Mouse (Mus musculus) heart, postnatal 0 days (tissue): ENCODE results near the gene Ugt1a8. TPM values are rescaled to one million over a fixed set of nuclear protein-coding genes. Genes with fewer than 3 reads are reported as not detected.
"Not testable (repeated sequence)": the region's sequence is repeated elsewhere in the genome, so short reads cannot be mapped to it uniquely, and the experiment has no call there.

ENCODE experiments used
- ATAC-seq: fragments of 200-750 bp; cut with Nextera tagmentation; 2 replicates; pipeline ENCODE4 v1.8.0; 2017; ENCODE audit warnings: low read depth, moderate number of reproducible peaks, moderate library complexity; ENCODE audit not compliant: insufficient read depth
- DNase-seq: peaks from one replicate; pipeline ENCODE4 v3.0.0-alpha.2; 2016; ENCODE audit warnings: low spot score
- H3K27ac ChIP-seq: fragments of 300-500 bp; sonication (generic); 2 replicates; pipeline ENCODE4 v1.5.1; 2014; ENCODE audit warnings: low read depth, mild to moderate bottlenecking
- H3K27me3 ChIP-seq: fragments of 300-500 bp; sonication (generic); 2 replicates; pipeline ENCODE4 v1.6.1; 2014; ENCODE audit warnings: low read length, mixed read lengths; ENCODE audit not compliant: control insufficient read depth, insufficient read depth
- H3K36me3 ChIP-seq: fragments of 300-500 bp; sonication (generic); replicated peaks from 2 replicates; pipeline ENCODE4 v1.6.1; 2014; ENCODE audit warnings: low read length, mixed read lengths; ENCODE audit not compliant: control insufficient read depth, insufficient read depth
- H3K4me1 ChIP-seq: fragments of 300-500 bp; sonication (generic); 2 replicates; pipeline ENCODE4 v1.6.1; 2014; ENCODE audit warnings: antibody characterized with exemption; ENCODE audit not compliant: control insufficient read depth, insufficient read depth
- H3K4me2 ChIP-seq: fragments of 300-500 bp; sonication (generic); 2 replicates; pipeline ENCODE4 v1.6.1; 2014; ENCODE audit warnings: low read depth, mild to moderate bottlenecking, low read length, moderate library complexity
- H3K4me3 ChIP-seq: fragments of 300-500 bp; sonication (generic); 2 replicates; pipeline ENCODE4 v1.5.1; 2014; ENCODE audit warnings: low read depth, low read length
- H3K9ac ChIP-seq: fragments of 300-500 bp; sonication (generic); replicated peaks from 2 replicates; pipeline ENCODE4 v1.6.1; 2014; ENCODE audit warnings: low read depth, low read length, mixed read lengths
- H3K9me3 ChIP-seq: fragments of 300-500 bp; sonication (generic); replicated peaks from 2 replicates; pipeline ENCODE4 v1.6.1; 2016; ENCODE audit warnings: low read length; ENCODE audit not compliant: control insufficient read depth
- CTCF ChIP-seq: IDR thresholded peaks from 2 replicates; pipeline ENCODE4 v1.5.1; 2016; ENCODE audit warnings: antibody characterized with exemption, control low read depth, low read depth
- EP300 ChIP-seq: IDR thresholded peaks from 2 replicates; pipeline ENCODE4 v1.6.1; 2016; ENCODE audit warnings: antibody characterized with exemption, low read depth
- WGBS: fragments of 180-500 bp; shearing (Covaris S2); extraction: QIAGEN DNeasy Blood & Tissue Kit; methylation state at CpG from one replicate; pipeline ENCODE4 v1.1.7; 2014; 5-methylcytosine and 5-hydroxymethylcytosine counted together
- polyA plus RNA-seq: library from polyadenylated mRNA; unstranded; fragments of >200 nt; fragmentation: Nextera tagmentation; extraction: Ambion mirVana; gene quantifications from 2 replicates; pipeline ENCODE4 v1.2.1, GENCODE M21; 2015
- total RNA-seq: library from RNA; depleted of rRNA; stranded (reverse); fragments of >200 nt; gene quantifications from 2 replicates; pipeline ENCODE4 v1.2.3, GENCODE M21; 2014; ENCODE audit warnings: low replicate concordance

Gene Ugt1a8
- total and polyA plus RNA-seq, 2 experiments from 2014 or later, result not detected

DNA sequence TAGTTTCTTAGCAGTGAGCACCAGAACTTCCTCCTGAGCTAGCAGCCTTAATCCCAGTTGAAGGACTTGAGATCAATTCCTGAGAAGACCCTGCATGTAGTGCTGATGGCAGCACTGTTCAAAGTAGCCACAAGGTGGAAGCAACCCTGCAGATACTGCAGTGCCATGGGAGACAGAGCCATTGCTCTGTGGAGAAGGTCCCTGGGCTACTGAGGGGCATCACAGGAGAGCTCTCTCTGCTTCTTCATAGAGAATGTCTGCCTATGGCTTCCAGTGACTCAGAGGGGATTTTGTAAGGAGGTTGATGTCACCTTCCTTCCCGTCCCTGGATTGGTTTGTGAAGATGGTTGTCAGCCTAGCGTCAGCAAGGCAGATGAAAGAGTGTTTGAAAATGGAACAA lies 62.5 kb downstream of the Ugt1a8 start:
- not testable (repeated sequence) for H3K9me3 ChIP-seq, DNase-seq, ATAC-seq, H3K4me2 ChIP-seq, H3K9ac ChIP-seq, H3K27ac ChIP-seq, H3K4me3 ChIP-seq, H3K36me3 ChIP-seq, H3K4me1 ChIP-seq, H3K27me3 ChIP-seq
- TF ChIP-seq CTCF, result peak; percentile 42
- 76% methylated on average over 2 of the region's 2 CpGs for WGBS

DNA sequence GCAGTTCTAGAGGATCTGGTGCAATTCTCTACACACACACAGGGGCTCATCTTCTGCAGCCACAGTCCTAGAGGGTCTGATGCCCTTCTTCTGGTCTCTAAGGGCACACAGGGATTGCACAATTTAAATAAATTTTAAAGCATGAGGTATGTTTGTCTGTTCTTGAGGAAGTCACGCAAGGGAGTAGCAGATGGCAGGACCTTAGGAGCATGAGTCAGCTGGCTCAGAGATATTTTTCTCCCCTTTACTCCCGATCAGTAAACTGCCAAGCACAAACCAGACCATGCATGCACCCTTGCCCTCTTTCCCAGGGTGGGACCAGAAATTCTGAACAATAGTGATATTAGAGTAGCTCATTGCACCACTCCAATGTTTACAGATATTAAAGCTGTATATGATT lies 70.8 kb downstream of the Ugt1a8 start:
- H3K36me3 ChIP-seq, result no peaks in the 10 kb centered on the region
- no peak overlapping the region for H3K9ac ChIP-seq
- no peak overlapping the region for H3K27ac ChIP-seq
- H3K27me3 ChIP-seq, result no peaks in the 10 kb centered on the region
- DNase-seq, result no peak
- H3K4me1 ChIP-seq, result no peaks in the 10 kb centered on the region
- ATAC-seq, result no peak
- no peak overlapping the region for H3K4me3 ChIP-seq
- H3K4me2 ChIP-seq, result no peak overlapping the region
- no peak for TF ChIP-seq CTCF
- TF ChIP-seq EP300, result no peak
- no peaks in the 10 kb centered on the region for H3K9me3 ChIP-seq
- 58% methylated on average over 2 of the region's 2 CpGs for WGBS

DNA sequence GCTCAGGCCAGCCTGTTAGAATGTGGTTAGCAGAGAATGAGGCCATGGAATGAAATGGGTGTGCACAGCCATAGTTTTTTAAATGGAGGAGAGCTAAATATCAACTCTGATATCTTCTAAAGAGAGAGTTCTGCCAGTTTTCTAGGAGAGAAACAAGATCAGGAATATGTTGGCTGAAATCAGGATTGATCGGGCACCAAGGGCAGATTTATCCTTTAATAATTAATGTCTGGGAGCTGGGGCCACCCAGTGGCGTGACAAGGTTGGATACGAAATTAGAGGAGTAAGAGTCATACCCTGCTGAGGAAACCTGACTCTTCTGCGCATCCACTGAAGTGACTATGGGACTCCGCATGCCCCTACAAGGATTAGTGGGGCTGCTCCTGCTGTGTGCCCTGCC lies 78.1 kb downstream of the Ugt1a8 start, which contains the start of gene Ugt1a5:
TSS of gene Ugt1a5 (plus strand) at position 302 of the 400 bp plus-strand sequence.
- H3K9ac ChIP-seq, result no peak within 1 kb of the TSS
- no peaks in the 10 kb centered on the region for H3K9me3 ChIP-seq
- H3K27me3 ChIP-seq, result no peaks in the 10 kb centered on the region
- H3K4me2 ChIP-seq, result no peak within 1 kb of the TSS
- DNase-seq, result no peak
- TF ChIP-seq CTCF (no peak), EP300 (no peak)
- WGBS, result 70% methylated on average over 5 of the region's 5 CpGs
- H3K4me1 ChIP-seq, result no peaks in the 10 kb centered on the region
- no peak within 1 kb of the TSS for H3K27ac ChIP-seq
- no peak for ATAC-seq
- no peak within 1 kb of the TSS for H3K4me3 ChIP-seq
- H3K36me3 ChIP-seq, result no peaks in the 10 kb centered on the region

DNA sequence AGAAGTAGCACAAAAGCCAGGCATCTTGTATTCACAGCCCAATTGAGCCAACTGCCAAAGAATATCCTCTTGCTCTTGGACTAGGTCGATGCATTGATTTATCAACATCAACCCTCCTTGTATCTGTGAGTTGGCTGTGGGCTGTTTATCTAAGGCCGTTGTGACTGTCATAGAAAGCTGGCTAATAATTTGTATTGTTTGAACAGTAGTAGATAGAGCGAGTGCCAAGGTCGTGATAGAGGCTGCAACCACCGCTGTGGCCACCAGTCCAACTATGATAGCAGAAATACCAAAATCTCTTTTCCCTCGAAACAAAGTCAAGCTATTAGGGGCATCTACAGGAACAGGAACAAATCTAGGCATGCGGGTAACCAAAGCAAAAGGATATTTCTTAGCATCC lies 84.6 kb downstream of the Ugt1a8 start:
- not testable (repeated sequence) for H3K9ac ChIP-seq, DNase-seq, ATAC-seq, H3K27ac ChIP-seq, H3K9me3 ChIP-seq, H3K36me3 ChIP-seq, H3K4me3 ChIP-seq, H3K27me3 ChIP-seq, H3K4me2 ChIP-seq, H3K4me1 ChIP-seq
- 80% methylated on average over 5 of the region's 7 CpGs for WGBS

GRCm38 (mm10) chr1:88179657-88180056 lies 92.0 kb downstream of the Ugt1a8 start:
- TF ChIP-seq EP300 (no peak), CTCF (no peak)
- DNase-seq (no peak), ATAC-seq (no peak)
- no peaks in the 10 kb centered on the region for H3K27me3 ChIP-seq
- WGBS, result 83% methylated on average over 1 of the region's 1 CpGs
- H3K9ac ChIP-seq, result no peak overlapping the region
- H3K9me3 ChIP-seq, result 0 out of 2 replicates have a peak, but pooled peaks cover 9% of the 10 kb centered on the region
- no peak overlapping the region for H3K4me3 ChIP-seq
- H3K36me3 ChIP-seq, result no peaks in the 10 kb centered on the region
- H3K4me1 ChIP-seq, result no peaks in the 10 kb centered on the region
- no peak overlapping the region for H3K4me2 ChIP-seq
- no peak overlapping the region for H3K27ac ChIP-seq

GRCm38 (mm10) chr1:88186325-88186935 lies 98.8 kb downstream of the Ugt1a8 start:
- no peaks in the 10 kb centered on the region for H3K36me3 ChIP-seq
- no peak overlapping the region for H3K4me2 ChIP-seq
- ATAC-seq, result no peak
- no peaks in the 10 kb centered on the region for H3K4me1 ChIP-seq
- H3K9ac ChIP-seq, result no peak overlapping the region
- no peak overlapping the region for H3K27ac ChIP-seq
- DNase-seq, result no peak
- TF ChIP-seq EP300, result no peak
- no peak for TF ChIP-seq CTCF
- H3K4me3 ChIP-seq, result no peak overlapping the region
- H3K9me3 ChIP-seq, result no peaks in the 10 kb centered on the region
- WGBS, result 71% methylated on average over 5 of the region's 5 CpGs
- H3K27me3 ChIP-seq, result no peaks in the 10 kb centered on the region
